Mouse (Mus musculus) heart, embryonic 12.5 days (tissue): Measurements from ENCODE around the gene A430033K04Rik. TPM values are rescaled to one million over a fixed set of nuclear protein-coding genes. Genes with fewer than 3 reads are reported as not detected.

Source experiments
- ATAC-seq: fragments of 200-750 bp; cut with Nextera tagmentation; 2 replicates; pipeline ENCODE4 v1.8.0; 2017; ENCODE audit warnings: moderate TSS enrichment, moderate library complexity; ENCODE audit not compliant: insufficient number of reproducible peaks, low FRiP score
- H3K27ac ChIP-seq: fragments of 300-500 bp; sonication (generic); 2 replicates; pipeline ENCODE4 v1.5.1; 2016; ENCODE audit warnings: mild to moderate bottlenecking, moderate library complexity; ENCODE audit not compliant: poor library complexity, severe bottlenecking
- H3K27me3 ChIP-seq: fragments of 300-500 bp; sonication (generic); replicated peaks from 2 replicates; pipeline ENCODE4 v1.6.1; 2016; ENCODE audit warnings: mild to moderate bottlenecking, moderate library complexity
- H3K36me3 ChIP-seq: fragments of 300-500 bp; sonication (generic); 2 replicates; pipeline ENCODE4 v1.6.1; 2016; ENCODE audit warnings: mild to moderate bottlenecking, moderate library complexity
- H3K4me1 ChIP-seq: fragments of 300-500 bp; sonication (generic); replicated peaks from 2 replicates; pipeline ENCODE4 v1.6.1; 2016; ENCODE audit warnings: mild to moderate bottlenecking
- H3K4me2 ChIP-seq: fragments of 300-500 bp; sonication (generic); 2 replicates; pipeline ENCODE4 v1.6.1; 2016; ENCODE audit warnings: mild to moderate bottlenecking, moderate library complexity
- H3K4me3 ChIP-seq: fragments of 300-500 bp; sonication (generic); 2 replicates; pipeline ENCODE4 v1.5.1; 2016; ENCODE audit warnings: mild to moderate bottlenecking
- H3K9ac ChIP-seq: fragments of 300-500 bp; sonication (generic); 2 replicates; pipeline ENCODE4 v1.6.1; 2016; ENCODE audit warnings: mild to moderate bottlenecking, moderate library complexity
- H3K9me3 ChIP-seq: fragments of 300-500 bp; sonication (generic); replicated peaks from 2 replicates; pipeline ENCODE4 v1.6.1; 2016; ENCODE audit warnings: mild to moderate bottlenecking, moderate library complexity
- WGBS: fragments of 180-500 bp; shearing (Covaris S2); methylation state at CpG from one replicate; pipeline ENCODE4 v1.1.7; 2016; 5-methylcytosine and 5-hydroxymethylcytosine counted together
- polyA plus RNA-seq: library from polyadenylated mRNA; unstranded; fragments of >200 nt; fragmentation: Nextera tagmentation; extraction: Ambion mirVana; gene quantifications from 2 replicates; pipeline ENCODE4 v1.2.1, GENCODE M21; 2016

A430033K04Rik gene
- 7.3 and 8.5 TPM in 2 replicates for polyA plus RNA-seq

DNA sequence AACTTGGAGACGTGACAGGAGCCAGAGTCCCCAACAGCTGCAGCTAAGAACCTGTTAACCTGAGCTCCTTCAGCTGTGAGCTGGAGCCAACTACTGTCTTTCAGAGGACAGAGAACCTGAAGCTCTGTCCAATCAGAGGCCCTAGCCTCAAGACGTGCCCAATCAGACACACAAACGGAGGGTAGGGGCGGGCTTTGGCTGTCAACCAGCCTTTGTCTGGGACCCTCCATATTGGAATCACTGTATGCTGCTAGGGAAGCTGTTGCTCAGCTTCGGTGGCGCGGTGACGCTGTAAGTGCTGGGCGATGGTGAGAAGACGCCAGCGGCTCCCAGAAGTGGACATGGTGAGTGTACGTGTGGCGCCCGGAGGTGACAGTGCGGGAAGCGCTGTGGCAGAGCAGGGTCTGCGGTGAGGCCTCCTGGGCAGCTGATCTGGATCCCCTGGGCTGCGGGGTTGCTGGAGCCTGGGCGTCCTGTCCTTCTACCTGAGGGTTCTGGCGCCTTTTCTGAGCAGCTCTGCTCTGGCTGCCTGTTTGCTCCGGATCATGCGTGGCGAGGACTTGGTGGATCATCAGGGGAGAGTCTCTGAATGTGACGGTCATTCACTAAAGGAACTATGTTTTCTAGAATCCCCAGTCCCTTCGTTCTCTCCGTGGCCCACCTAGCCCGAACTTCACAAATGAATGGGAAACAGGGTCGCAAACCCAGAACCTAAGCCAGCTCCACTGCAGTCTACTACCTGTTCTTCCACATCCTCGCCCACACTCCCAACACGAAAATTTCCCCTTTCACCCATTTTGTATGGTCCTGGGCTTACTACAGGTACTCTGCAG lies at the start of gene A430033K04Rik:
Gene A430033K04Rik, plus strand, starts transcription at position 215 of the 833 bp plus-strand sequence.
- H3K4me2 ChIP-seq, result peak within 1 kb of the TSS; percentile 88
- H3K9ac ChIP-seq, result peak within 1 kb of the TSS; percentile 91
- H3K4me3 ChIP-seq, result peak within 1 kb of the TSS; percentile 78
- H3K27me3 ChIP-seq, result no peaks in the 10 kb centered on the region
- H3K27ac ChIP-seq, result peak within 1 kb of the TSS; percentile 88
- peaks cover 5% of the 10 kb centered on the region for H3K36me3 ChIP-seq
- peak; percentile 94 for ATAC-seq
- no peaks in the 10 kb centered on the region for H3K9me3 ChIP-seq
- H3K4me1 ChIP-seq, result peaks cover 15% of the 10 kb centered on the region
- 1% methylated on average over 30 of the region's 30 CpGs for WGBS

DNA sequence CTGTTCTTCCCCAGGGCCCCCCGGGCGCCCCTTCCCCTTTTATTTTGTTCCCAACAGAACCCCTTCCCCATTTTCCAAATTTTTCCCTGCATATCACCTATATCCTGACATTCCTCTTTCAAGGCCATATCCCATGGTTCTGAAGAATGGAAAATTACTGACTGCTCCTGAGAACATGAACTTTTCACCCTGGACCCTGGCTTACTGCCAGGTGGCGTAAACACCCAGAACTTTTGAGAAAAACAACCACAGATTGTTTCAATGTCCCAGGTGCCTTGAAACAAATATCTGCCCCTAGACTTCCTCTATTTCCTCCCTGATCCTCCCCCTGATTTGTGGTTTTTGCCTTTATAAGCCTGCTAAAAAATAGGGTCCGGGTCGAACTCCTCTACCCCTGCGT lies 35.3 kb upstream of the A430033K04Rik start:
- no peak overlapping the region for H3K27ac ChIP-seq
- no peak overlapping the region for H3K4me2 ChIP-seq
- ATAC-seq, result no peak
- H3K27me3 ChIP-seq, result no peaks in the 10 kb centered on the region
- H3K4me3 ChIP-seq, result no peak overlapping the region
- H3K9me3 ChIP-seq, result peaks cover 20% of the 10 kb centered on the region
- no peaks in the 10 kb centered on the region for H3K4me1 ChIP-seq
- WGBS, result 90% methylated on average over 6 of the region's 6 CpGs
- no peak overlapping the region for H3K9ac ChIP-seq
- no peaks in the 10 kb centered on the region for H3K36me3 ChIP-seq

DNA sequence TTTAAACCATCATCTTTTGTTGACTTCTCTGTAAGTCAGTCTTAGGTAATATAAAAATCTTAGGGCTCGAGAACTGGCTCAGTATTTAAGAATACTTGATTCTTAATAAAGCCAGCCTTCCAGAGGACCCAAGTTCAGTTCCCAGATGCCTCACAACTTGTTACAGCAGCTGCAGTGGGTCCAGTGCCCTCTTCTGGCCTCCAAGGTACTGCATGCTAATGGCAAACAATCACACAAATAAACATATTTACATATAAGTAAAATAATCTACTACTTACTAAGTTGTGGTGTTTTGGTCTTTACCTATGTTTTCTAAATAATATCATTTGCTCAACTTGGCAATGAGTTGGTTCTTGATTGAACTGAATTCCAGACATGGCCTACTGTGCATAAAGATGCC lies 4.3 kb upstream of the A430033K04Rik start:
- Histone ChIP-seq H3K9ac (no peak overlapping the region), H3K4me1 (0 out of 2 replicates have a peak, but pooled peaks cover 4% of the 10 kb centered on the region), H3K27ac (no peak overlapping the region), H3K9me3 (peaks cover 28% of the 10 kb centered on the region), H3K4me3 (peak overlapping the region; percentile 20; the same call in 1 of the 2 replicates), H3K27me3 (no peaks in the 10 kb centered on the region), H3K4me2 (peak overlapping the region; percentile 17; the same call in 1 of the 2 replicates), H3K36me3 (peaks cover 49% of the 10 kb centered on the region)
- WGBS, result 90% methylated on average over 1 of the region's 1 CpGs
- no peak for ATAC-seq

DNA sequence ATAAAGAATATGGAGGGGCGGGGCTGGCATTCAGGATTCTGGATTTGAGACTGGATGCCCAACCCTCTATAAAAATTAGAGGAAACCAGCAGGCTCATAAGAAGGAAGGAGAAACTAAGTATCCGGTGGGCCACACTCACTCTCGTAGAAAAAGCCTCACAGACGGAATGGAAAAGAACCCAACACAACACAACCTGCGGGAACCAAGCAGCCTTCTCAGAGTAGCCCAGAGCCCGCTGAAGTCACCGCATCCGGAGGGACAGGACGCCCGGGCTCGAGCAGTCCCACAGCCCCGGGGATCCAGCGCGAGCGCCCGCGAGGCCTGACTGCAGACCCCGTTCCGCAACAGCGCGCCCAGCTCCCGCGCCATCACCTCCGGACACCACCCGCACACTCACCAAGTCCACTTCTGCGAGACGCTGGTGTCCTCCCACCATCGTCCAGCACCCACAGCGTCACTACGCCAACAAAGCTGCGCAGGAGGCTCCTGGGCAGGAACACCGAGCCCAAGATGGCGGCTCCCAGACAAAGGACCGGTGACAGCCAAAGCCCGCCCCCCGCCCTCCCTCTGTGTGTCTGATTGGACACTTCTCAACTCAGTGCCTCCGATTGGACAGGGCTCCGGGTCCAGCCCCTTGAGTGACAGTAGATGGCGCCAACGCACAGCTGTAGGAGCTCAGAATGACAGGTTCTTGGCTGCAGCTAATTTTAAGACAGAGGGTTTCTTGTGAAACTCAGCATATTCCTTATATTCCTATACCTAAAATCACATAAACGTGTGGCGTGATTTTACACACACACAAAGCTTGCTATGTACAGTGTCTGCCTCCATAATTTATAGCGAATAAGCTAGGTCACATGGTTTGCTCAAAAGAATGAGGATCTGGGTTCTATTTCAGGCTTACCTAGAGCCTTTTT lies 3.2 kb upstream of the A430033K04Rik start, which contains the start of gene Zfp68:
Gene Zfp68, minus strand, starts transcription at position 551 of the 918 bp plus-strand sequence.
- peak; percentile 98 for ATAC-seq
- Histone ChIP-seq H3K4me3 (peak within 1 kb of the TSS; percentile 98), H3K27ac (peak within 1 kb of the TSS; percentile 100), H3K4me1 (peaks cover 14% of the 10 kb centered on the region), H3K9me3 (peaks cover 19% of the 10 kb centered on the region), H3K36me3 (peaks cover 38% of the 10 kb centered on the region), H3K4me2 (peak within 1 kb of the TSS; percentile 61), H3K27me3 (no peaks in the 10 kb centered on the region), H3K9ac (peak within 1 kb of the TSS; percentile 98)
- WGBS, result under 1% methylated on average over 43 of the region's 43 CpGs

DNA sequence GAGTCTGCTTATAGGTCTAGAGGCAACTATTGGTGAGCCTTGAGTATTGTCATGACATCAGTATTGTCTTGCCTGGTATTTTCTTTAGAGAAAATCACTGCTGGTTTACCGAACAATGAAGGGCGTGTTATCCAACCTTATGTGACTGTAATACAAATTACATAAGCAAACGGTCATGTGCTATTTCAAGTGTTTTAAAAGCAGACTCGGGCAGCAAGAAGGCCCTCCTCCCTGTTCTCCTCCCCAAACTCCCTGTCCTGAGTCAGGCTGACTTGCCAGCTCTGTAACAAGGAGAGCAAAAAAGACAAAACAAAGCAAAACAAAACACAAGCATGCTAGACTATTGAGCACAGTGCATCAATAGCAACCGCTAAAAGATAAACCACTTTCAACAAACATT lies 1.8 kb upstream of the A430033K04Rik start:
- Histone ChIP-seq H3K4me3 (no peak overlapping the region), H3K27ac (no peak overlapping the region), H3K36me3 (peaks cover 25% of the 10 kb centered on the region), H3K9ac (no peak overlapping the region), H3K9me3 (peaks cover 11% of the 10 kb centered on the region), H3K4me2 (no peak overlapping the region), H3K27me3 (no peaks in the 10 kb centered on the region), H3K4me1 (peaks cover 15% of the 10 kb centered on the region)
- ATAC-seq, result no peak
- 80% methylated on average over 5 of the region's 5 CpGs for WGBS

DNA sequence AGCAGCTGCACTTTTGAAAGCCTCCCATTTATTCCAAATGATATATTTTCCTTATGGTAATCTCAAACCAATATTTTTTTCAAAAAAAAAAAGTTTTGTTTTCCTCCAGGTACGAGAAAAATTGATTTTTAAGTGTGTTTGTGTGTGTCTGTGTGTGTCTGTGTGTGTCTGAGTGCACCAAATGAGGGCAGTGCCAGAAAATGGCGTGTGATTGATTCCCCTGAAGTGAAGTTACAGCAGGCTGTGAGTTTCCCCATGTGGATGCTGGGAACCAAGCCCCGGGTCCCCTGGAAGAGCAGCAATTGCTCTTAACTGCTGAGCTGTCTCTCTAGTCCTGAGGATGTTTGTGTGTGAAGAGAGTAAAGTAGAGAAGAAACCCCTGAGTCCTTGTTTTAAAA lies 818 bp downstream of the A430033K04Rik start:
- H3K4me3 ChIP-seq, result peak overlapping the region; percentile 78
- 16% methylated on average over 3 of the region's 3 CpGs for WGBS
- no peaks in the 10 kb centered on the region for H3K36me3 ChIP-seq
- ATAC-seq, result no peak
- no peaks in the 10 kb centered on the region for H3K27me3 ChIP-seq
- peak overlapping the region; percentile 91 for H3K9ac ChIP-seq
- H3K27ac ChIP-seq, result peak overlapping the region; percentile 88; the same call in 1 of the 2 replicates
- H3K4me1 ChIP-seq, result peaks cover 15% of the 10 kb centered on the region
- no peaks in the 10 kb centered on the region for H3K9me3 ChIP-seq
- peak overlapping the region; percentile 88 for H3K4me2 ChIP-seq

DNA sequence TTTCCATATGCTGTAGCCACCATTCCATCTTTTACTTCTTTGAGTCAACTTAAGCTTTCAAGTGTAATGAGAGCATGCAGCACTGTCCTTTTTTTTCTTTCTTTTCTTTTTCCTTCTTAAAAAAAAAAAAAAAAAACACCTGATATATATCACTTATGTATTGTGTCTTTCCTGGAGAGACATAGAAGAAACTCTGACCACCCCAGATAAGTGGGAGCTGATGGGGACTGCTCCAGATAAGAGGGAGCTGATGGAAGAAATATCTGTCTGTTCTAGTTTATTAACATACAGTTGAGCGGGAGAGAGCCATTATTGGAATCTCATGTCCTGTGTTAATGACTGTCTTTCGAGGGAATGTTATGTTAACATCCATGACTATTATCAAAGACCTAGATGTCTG lies 13.8 kb downstream of the A430033K04Rik start:
- WGBS, result 83% methylated on average over 2 of the region's 2 CpGs

DNA sequence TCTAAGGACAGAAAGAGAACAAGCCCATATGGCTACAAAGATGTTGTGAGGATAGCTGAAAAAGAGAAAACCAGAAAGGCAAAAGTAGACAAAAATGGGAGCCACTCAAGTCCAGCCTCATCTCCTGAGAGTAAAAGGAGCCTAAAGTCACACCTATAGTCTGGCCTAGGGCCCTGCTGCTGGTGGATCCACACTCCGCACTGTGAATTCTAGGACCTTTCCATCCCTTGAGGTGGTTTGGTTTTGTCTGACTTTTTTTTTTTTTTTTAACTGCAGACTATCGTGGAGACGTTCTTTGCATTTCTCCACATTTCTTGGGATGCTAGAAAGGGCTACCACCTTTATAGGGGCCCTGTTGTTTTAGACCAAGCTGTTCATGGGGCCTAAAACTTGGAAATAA lies 18.4 kb downstream of the A430033K04Rik start:
- 87% methylated on average over 3 of the region's 3 CpGs for WGBS
- peaks cover 61% of the 10 kb centered on the region for H3K36me3 ChIP-seq
- H3K9me3 ChIP-seq, result no peaks in the 10 kb centered on the region

More for the DNA sequence above, 13.8 kb downstream of the A430033K04Rik start:
- Histone ChIP-seq H3K27me3 (no peaks in the 10 kb centered on the region), H3K4me2 (no peak overlapping the region), H3K4me1 (no peaks in the 10 kb centered on the region), H3K9me3 (no peaks in the 10 kb centered on the region), H3K36me3 (peaks cover 50% of the 10 kb centered on the region), H3K4me3 (no peak overlapping the region), H3K9ac (no peak overlapping the region), H3K27ac (no peak overlapping the region)
- no peak for ATAC-seq

DNA sequence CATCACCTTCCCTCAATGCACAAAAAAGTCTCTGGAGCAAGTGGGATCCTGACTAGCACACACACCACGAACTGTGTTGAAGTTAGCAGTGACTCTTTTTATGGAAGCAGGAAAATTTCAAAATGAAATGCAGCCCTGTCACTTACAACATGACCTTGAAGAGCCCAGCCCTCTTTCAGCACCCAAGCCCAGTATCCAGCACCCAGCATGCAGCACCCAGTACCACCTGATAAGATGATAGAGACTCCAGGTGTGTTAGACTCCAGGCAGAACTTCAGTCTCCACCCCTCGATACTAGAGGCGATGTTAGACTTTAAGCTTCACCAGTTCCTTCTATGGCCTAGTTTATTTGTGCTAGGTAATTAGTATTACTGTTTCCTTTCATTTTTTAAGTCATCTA lies 19.1 kb downstream of the A430033K04Rik start:
- H3K9me3 ChIP-seq, result no peaks in the 10 kb centered on the region
- no peak overlapping the region for H3K4me2 ChIP-seq
- no peaks in the 10 kb centered on the region for H3K27me3 ChIP-seq
- no peak overlapping the region for H3K9ac ChIP-seq
- no peak for ATAC-seq
- no peaks in the 10 kb centered on the region for H3K4me1 ChIP-seq
- H3K36me3 ChIP-seq, result peaks cover 62% of the 10 kb centered on the region
- WGBS, result 90% methylated on average over 3 of the region's 3 CpGs
- no peak overlapping the region for H3K4me3 ChIP-seq
- no peak overlapping the region for H3K27ac ChIP-seq

More for the DNA sequence above, 18.4 kb downstream of the A430033K04Rik start:
- Histone ChIP-seq H3K4me2 (no peak overlapping the region), H3K27me3 (no peaks in the 10 kb centered on the region), H3K4me1 (no peaks in the 10 kb centered on the region), H3K9ac (no peak overlapping the region), H3K4me3 (no peak overlapping the region), H3K27ac (no peak overlapping the region)
- ATAC-seq, result no peak

DNA sequence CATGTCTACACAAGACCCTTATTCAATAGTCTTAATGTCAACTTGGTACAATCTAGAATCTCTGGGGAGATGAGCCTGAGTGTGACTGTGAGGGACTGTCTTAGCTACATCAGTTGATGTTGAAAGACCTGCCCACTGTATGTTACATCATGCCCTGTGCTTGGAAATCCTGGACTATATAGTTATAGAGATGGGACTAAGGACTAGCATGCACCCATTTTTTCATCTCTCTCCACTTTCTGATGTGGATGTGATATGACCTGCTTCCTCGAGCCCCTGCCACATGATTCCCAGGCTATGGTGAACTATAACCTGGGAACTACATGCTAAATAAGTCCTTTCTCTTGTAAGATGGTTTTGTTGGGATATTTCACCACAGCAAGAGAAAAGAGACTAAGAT lies 30.3 kb downstream of the A430033K04Rik start:
- peaks cover 20% of the 10 kb centered on the region for H3K36me3 ChIP-seq
- no peaks in the 10 kb centered on the region for H3K27me3 ChIP-seq
- H3K4me3 ChIP-seq, result no peak overlapping the region
- H3K4me1 ChIP-seq, result no peaks in the 10 kb centered on the region
- no peak overlapping the region for H3K4me2 ChIP-seq
- 73% methylated on average over 1 of the region's 1 CpGs for WGBS
- H3K9ac ChIP-seq, result no peak overlapping the region
- no peak overlapping the region for H3K27ac ChIP-seq
- no peak for ATAC-seq
- no peaks in the 10 kb centered on the region for H3K9me3 ChIP-seq
